Mouse (Mus musculus) gastrocnemius, postnatal 4 days (tissue): ENCODE measurements around the gene Colgalt2. TPM values are rescaled to one million over a fixed set of nuclear protein-coding genes. Genes with fewer than 3 reads are reported as not detected.
A peak's percentile ranks its signal among the peaks of the same experiment; 100 is the strongest.

Experiments used
- DNase-seq, 2 experiments: peaks; one replicate each; pipeline ENCODE4 v3.0.0; 2021 to 2022; ENCODE audit warnings: low spot score in 2 of 2, mixed read lengths in 2 of 2
- total RNA-seq, 2 experiments: library from RNA; stranded (reverse); gene quantifications; 2 replicates each; pipeline ENCODE4 v1.2.3; 2021

Gene Colgalt2
- total RNA-seq, 2 experiments from 2014 or later, result 5.4 to 5.5 TPM

DNA sequence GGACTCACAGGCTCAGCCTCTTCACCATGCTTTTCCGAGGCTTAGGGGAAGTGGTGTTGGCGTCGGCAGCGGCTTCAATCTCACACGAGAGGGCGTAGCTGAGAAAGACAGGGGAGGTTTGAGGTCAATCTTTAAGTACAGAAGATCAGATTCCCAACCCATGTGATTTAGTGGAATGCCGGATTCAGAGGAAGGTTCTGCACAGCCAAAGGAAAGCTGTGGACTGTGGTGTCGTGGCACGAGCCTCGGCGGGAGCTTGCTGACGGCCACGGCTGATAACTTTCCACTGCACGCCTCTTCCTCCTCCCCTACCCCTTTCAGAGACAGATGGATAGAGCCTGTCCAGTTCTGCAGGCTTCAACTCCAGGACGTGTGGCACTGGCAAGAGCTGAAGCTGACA lies 131.9 kb downstream of the Colgalt2 start:
- DNase-seq, result peak in 1 of 2 experiments; percentile 50

DNA sequence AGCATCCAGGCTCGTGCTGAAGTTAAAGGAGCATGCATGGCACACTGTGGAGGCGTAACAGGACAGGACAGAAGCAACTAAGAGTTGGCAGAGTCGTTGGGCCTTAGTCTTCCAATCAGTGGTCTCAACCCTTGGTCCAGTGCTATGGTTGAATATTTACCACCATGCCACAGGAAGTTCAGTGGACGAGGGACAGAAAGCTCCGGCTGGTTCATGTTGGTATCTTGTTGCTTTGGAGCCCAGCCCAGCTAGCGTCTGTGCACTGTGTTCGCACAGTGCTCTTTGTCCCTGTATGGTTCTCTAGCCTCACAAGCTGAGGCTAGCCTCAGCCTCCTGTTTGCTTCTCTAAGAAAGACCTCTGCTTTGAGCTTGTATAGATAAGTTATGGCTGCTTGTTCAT lies 134.9 kb downstream of the Colgalt2 start:
- DNase-seq, result no peak

DNA sequence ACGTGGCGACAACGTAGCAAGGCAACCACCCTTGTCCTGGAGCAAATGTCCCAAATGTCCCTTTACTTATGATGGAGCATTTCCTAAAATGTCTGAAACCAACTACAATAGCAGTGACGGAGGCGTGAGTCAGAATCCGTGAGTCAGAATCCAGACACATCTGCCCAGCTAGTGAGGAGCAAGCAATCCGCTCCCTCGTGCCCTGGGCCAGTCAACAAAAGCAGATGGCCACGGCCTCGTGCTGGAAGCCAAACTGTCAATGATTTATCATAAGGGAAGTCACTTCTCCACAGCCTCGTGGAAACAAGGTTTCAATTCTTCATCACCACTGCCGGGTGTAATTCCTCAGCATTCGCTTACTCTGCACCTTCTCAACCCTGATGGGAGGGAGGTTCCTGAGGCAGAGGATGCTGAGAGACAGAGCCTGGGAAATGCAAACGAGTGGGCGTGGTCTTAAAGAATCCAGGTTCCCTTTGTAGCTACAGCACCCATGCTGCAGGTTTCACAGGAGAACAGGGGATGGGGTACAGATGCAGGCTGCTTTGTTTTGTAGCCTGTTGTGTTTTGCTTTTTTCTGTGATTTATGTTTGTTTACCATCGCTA lies 136.9 kb downstream of the Colgalt2 start:
- DNase-seq, result no peak

DNA sequence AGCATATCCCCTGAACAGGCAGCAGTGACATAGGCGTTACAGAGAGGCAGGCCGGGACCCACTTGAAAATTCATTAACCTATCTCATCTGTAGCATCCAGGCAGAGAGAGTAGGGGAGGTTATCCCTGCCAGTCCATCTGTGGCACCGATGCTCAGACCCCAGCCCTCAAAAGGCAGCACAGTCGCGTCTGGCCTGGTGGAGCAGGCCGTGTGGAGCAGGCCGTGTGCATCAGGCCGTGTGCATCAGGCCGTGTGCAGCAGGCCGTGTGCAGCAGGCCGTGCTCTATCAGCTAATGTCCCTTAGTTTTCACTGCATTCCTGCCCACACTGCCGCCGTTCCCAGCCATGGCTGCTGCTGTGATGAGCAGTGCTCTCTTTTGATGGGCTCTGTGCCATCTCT lies 137.6 kb downstream of the Colgalt2 start:
- DNase-seq, result no peak

DNA sequence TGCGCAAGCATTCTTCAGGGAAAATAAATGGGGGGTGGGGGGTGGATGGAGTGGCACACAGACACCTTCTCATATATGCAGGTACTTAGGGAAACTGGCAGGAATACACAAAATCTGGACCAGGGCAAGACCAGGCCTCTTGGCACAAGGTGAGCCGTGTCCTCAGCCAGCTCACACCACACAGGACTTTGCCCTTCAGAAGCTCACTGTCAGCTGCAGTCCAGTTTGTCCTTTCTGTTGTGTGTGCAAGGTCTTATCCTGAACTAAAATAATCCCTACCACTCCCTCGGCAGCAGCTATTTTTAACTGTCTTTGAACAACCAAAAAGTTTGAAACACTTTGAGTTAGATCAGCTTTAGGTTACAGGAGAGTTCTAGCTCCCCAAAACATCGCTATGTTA lies 139.2 kb downstream of the Colgalt2 start:
- no peak for DNase-seq

DNA sequence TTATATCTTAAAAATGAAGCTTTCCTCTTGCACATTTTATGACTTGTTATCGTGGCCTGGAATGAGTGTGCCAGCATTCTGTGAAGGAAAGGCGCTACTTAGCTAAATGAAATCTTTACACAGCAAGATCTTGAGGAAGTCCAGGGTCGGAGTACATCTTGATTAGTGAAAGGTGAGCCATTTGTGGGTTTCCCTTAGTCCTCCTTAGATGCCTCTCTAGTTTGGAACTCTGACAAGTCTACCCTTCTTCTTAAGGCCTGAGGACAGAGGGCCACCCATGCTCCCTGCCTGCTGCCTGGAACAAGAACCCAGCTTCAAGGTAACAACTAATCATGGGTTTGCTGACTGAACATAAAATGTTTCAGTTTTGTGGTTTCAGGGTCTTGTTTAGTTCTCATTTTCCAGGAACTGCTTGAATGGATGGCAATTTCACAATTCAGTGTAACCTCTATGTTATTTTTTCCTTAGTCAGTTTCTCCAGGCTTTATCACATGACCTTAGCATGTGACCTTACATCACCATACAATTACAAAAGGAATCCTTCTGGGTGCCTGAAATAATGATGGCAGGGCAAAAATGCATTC lies 140.8 kb downstream of the Colgalt2 start:
- DNase-seq, result no peak

DNA sequence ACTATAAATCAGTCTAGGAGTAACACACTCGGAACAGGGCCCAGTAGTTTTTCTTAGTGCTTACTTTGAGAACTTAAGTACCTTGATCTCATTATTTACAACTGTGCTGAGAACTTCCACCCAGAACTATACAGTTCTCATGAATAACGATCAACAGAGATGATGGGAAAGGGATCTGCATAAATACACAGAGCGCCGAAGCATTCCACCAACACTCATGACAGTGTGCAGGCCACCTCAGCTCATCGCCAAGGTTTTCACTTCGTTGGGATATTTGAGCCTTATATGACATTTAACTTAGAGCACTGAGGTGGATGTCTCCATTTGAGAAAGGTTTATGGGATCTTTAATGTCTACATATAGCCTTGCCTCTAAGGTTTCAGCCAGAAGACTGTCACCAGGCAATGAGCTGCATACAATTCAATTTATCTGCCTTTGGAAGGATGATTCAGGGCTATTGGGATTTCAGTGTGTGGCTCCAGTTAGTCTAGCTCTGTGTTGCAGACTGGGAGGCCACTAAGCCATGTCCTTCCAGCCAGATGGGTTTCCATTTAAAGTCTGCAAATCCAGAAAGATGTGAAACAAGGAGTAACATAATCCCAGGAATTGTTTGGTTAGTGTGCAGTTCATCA lies 143.2 kb downstream of the Colgalt2 start:
- DNase-seq, result no peak

DNA sequence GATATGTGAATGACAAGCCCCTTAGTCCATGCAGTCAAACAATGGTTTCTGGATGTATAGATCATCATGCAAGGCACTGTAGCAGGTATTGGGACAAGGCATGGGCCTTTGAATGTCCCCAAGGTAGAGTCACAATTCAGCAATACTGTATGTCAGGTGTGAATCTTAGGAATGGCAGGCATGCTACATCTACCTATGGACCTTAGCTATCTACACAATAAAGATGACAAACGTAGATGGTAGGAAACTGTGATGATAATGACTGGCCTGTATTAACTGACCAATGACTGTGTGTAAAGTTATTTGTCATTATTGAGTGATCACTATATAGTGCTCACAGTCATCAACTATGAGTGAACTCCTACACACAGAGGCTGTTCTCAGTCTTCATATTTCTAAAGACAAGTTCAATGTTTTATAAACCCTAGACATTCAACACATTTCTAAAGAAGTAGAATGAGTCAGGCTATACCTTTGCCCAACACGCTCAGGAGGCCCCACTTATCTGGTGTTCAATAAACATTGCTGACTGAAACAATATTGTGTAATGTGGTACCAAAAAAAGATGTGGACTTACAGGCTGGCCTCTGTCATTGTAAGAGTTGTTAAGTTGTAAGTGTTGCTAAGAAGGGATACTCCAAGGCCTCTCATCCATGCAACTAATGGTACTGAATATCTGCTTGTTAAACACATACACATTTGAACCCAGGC lies 144.0 kb downstream of the Colgalt2 start:
- no peak for DNase-seq

DNA sequence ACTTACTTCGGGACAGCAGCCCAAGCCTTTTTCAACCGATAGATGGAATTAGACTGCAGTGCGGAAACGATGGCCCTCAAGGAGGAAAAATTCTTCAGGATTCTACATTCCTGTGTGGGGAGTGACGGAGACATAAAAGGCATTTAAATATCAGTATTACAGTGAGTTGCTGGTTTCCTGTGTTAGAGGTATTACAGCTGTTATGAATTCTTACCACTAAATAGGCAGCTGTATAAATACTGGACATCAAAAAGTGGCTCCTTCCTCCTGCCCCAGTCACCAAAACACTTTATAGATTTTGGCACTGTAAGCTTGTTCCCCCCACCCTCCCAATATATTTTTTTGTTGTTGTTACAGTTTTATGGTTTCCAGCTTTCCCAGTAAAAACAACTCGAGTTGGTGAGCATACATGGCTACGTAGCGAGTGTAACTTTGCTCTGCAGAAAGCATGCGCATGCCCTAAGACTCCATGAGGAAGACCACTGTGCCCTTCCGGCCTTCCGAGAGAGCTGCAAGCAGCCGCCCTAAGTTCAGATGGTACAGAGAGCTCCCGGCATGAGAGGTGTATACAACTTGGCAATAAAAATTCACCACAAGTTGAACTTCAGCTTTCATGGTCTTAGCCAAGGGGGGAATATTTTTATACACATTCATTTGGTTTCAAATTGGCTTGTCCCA lies 149.6 kb downstream of the Colgalt2 start:
- DNase-seq, result no peak

DNA sequence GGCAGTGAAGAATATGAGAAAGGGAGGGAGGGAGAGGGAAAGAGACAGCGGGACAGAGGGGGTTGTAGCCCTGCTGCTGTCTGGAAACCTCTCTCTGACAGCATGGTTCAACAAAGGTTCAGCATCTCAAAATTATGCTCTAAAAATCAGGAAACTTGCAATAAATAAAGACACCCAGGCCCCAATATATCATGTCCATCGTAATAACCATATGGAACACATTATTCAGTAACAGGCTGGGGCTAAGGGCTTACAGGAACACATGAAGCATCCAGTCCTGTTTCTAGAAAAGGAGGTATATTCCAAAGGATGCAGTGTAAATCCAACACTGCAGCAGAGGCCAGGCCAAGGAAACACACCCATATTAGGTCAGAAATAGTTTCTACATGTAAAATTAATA lies 150.9 kb downstream of the Colgalt2 start:
- no peak for DNase-seq

DNA sequence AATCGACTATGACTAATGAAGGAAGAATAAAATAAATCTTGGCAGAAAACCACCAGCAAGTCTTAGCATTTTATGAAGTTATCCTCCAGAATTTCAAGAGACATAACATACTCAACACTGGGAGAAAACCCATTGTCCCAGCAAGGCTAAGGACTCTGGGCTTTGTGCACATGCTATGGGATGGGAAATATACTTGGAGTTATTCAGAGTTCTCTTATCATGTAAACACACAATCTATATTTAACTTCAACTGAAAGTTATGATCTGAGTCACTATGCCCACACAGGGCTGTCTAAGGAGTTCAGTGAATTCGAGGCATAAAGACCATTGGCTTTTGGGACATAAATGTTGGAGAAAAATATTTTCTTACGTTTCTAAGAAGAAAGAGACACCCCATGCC lies 151.3 kb downstream of the Colgalt2 start:
- DNase-seq, result no peak

DNA sequence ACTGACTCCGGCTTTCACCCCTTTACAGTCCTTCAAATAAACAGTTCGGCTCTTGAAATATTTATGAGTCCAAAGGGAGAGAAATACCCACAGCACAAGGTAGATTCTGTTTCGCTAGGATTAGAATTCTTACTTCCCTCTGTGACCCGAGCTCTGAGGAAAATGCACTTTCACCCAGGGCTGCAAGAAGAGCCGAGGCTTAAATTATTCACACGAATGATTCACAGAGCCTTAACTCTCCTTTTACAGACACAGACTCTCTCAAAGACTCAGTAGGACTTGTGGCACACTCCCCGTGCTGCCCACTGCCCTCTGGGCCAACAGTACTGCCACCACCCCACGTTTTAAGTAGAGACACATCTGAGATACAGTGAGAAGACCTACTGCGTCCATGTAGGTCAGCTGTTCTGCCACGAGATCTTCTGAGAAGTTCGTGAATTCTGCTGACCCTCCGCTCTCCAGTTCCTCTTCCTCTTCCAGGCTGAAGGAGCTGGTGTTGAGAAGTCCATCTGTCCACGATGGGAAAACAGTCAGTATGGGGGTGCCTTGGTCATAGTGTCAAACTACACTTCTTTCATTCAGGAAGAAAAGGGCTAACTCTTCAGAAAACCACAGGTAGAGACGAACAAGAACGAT lies 154.4 kb downstream of the Colgalt2 start:
- no peak for DNase-seq

DNA sequence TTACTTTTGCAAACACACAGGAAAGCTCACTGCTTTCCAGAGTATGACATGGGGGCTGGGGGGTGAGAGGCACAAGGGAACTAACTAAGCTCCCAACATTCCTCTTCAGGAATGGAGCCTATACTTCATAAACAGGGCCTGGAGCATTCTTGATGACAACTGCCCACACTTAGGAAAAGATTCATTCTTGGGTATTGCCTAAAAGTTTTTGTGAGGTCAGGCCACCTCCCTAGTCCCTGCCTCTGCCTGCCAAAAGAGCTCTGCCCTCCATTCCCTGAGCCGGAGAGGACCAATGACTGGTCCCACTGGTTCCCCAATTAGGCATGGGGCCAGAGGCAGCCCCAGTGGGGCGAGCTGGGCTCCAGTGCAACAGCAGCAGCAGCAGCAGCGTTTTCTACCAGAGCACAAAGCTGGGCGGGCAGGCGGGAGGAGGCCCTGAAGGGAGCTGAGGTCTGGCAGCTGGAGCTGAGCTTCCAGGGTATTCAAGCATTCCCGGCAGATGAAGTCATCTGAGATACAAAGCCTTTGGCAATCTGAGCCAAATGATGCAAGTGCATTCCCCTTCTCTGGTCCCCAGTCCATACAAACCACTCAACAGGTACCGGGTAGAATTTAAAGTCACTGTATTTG lies 156.4 kb downstream of the Colgalt2 start:
- peak; percentile 60 to 83 for DNase-seq

DNA sequence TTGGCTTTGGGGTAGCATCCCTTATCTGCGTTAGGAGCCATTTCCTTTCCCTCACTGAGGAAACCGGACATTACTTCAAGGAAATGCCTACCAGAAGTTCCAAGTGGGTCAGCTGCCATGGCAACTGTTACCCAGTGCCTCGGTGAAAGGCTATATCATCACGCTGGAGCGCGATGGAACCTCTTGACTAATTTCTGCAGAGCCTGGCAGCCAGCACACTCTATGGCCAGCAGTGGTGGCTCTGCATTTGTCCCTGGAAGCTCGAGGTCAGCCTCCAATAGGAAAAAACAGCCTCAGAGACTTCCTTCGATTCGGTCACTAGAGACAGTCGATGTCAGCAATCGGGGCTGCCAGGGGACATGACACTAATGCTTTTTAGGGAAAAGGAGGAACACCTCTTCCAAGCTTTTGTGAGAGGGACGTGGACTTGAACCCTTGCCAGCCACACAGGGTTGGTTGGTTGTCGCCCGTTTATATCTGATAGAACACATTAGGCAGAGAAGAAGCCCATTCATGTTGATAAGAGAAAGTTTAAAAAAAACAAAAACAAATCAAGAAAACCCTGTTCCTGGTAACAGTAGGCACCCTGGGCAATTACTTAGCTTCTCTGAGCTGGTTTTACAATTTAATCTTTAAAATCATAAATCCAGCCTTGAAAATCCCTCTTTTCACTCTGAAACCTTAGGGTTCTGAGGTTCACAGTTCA lies 157.1 kb downstream of the Colgalt2 start:
- DNase-seq, result peak in 1 of 2 experiments; percentile 40

Other genes with a start within 250 kb of the Colgalt2 start
- 10 to 100 TPM; 23.5 to 24.4 TPM for gene Tsen15, start 13.1 kb upstream of the Colgalt2 start, total RNA-seq